Mouse (Mus musculus): ENCODE measurements at regions not wholly inside any gene's neighbourhood (a gene's known extent, or its start where the extent isn't known, plus 50 kb on each side); places are given as distances from the start of the nearest gene placed in this dataset.

- ATAC-seq (replicated peaks; ENCODE audit: low FRiP score, low TSS enrichment, poor library complexity, severe bottlenecking) = no peak
Measured at GRCm38 (mm10) chr14:72862806-72863526, 153.2 kb upstream of the Fndc3a start.

DNA sequence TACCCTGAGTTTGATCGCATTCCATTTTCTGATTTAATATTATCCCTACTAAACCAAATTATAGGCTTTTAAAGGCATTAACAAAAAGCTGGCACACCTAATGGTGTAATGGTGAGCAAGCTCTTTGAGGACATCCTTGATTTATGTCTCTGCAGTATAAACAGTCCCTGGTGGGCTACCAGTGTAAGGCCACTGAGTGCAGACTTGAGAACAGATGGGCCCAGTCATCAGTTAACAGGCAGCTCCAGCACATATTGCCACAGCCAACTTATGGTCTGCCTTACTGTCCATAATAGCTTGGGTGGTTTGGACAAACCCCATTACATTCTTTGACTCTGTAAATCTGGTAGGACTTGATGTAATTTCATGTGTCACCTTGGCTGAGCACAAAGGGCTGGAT lies 144.4 kb upstream of the Fndc3a start:
- no peak for ATAC-seq (replicated peaks; ENCODE audit: low FRiP score, low TSS enrichment, poor library complexity, severe bottlenecking)

- ATAC-seq (replicated peaks; ENCODE audit: low FRiP score, low TSS enrichment, poor library complexity, severe bottlenecking) = no peak
Measured at GRCm38 (mm10) chr14:72853104-72853503, 143.3 kb upstream of the Fndc3a start.

- no peak for ATAC-seq (replicated peaks; ENCODE audit: low FRiP score, low TSS enrichment, poor library complexity, severe bottlenecking)
Measured at GRCm38 (mm10) chr14:72850884-72851283, 141.1 kb upstream of the Fndc3a start.

DNA sequence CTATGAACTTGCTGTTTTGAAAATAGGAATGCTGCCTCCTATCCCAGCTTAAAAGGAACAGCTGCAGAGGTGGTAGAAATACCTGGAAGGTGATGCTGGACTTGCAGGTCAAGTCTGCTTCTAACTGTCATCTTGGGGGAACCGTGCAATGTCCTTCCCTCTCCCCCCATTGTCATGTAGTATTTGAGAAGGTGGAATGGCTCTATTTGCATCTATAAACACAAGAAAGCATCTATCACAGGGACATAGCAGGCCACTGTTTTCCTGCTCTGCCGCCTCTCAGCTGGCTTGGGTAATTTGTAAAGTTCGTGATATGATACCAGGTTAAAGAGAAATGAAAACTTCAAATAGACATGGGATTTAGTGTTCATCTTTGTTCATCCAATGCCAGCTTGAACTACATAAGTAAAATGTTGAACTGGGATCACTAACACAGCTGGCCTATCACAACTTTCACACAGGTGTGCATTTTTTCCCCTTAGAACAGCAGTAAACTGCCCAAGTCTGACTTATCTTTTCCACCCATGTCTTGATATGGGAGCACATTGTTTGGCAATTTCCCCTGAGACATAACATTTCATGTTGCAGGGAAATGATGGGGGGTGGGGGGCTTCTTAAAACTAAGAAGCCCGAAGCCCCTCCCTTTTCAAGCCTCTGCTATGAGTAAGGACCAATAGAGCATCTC lies 138.6 kb upstream of the Fndc3a start:
- ATAC-seq (replicated peaks; ENCODE audit: low FRiP score, low TSS enrichment, poor library complexity, severe bottlenecking) = no peak

- ATAC-seq (replicated peaks; ENCODE audit: low FRiP score, low TSS enrichment, poor library complexity, severe bottlenecking) = no peak
Measured at GRCm38 (mm10) chr14:72847466-72847865, 137.7 kb upstream of the Fndc3a start.

DNA sequence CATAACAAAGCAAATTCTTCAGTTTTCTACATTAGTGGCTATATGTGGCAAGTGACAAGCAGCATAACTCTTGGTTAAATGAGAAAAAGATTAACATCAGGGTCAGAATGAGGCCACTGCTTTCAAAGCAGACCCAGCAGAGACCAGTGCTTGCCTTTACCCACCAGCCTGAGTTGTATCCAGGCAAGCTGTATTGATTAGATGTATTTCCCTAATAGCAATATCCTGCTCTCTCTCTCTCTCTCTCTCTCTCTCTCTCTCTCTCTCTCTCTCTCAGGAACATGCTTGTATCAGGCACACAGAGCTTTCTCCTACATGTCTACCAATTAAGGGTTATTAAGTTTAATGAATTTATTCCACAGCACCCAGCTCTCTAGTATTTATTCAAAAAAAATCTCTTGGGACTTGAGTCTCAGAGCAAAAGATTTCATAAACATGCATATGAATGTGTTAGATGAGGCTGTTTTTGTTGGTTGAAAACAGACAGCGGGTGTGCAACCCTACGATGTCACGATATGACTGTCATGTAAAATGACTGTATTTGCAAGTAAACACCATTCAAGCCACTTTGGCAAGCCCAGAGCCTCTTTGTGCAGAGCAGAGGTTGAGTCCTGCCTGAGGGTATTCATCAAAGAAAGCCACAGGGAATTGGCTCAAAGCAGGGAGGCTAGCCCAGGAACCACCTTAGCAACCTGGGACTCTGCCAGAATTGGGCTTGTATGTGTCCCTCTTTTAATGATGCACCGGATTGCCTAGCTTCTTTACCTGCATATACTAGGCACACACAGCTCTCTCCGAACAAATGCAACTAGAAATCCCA lies 136.0 kb upstream of the Fndc3a start:
- ATAC-seq (replicated peaks; ENCODE audit: low FRiP score, low TSS enrichment, poor library complexity, severe bottlenecking) = no peak

DNA sequence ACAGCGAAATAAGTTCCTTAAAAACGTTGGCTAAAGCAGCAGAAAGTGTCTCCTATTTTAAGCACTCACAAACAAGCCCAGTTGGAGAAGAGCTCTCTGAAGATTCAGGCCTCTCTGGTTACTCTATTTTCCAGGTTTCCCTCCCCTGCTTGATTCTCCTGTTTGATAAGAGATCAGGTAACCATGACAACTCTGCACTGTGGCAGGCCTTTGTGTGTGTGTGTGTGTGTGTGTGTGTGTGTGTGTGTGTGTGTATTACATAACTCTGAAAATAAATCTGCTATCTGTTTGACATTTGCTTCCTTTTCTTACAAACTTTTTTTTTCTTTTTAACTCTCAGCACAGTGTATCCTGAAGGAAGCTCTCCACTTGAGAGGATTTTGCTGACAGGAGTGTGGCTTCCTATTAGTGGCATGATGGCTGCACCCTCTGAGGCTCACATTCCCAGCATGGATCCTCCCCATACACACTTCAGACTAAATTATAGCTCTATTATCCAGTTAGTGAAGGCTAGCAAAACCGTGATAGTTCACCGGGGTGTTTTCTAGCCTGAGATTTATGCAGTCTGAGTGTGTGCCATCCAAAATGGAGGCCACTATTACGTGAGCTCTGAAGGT lies 135.1 kb upstream of the Fndc3a start:
- ATAC-seq (replicated peaks; ENCODE audit: low FRiP score, low TSS enrichment, poor library complexity, severe bottlenecking) = no peak

DNA sequence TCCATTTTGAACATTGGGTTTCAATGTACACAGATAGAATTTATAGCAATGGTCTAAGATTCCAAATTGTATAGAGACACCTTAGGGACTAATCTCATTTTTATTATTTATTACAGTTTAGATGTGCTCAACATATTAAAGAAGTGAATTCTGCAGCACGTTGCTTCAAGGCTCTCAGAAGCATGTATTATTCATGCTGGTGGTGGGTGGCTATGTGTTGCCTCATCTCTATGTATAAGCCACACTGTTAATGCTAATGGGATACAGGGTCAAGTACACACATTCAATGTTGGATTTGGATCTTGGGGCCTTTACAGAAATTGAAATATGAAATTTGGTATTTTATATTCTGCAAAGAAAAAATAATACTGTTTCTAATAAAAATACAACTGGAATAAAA lies 131.9 kb upstream of the Fndc3a start:
- no peak for ATAC-seq (replicated peaks; ENCODE audit: low FRiP score, low TSS enrichment, poor library complexity, severe bottlenecking)

DNA sequence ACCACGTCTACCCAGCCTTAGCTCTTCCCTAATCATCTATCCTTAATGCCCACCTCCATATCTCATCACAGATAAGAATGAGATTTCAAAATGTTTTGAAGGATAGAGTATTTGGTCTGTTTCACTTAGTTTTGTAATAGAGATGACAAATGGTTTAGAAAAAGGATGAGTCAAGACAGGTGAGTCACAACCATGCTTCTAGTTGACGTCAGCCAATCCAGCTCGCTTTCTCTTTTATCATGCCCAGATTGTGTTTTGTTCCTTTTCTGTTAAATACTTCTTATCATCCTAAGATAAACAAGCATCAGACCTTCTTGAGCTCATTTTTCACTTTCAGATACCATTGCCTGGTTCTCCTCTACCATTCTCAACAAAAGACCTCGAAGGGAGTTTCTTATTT lies 125.4 kb upstream of the Fndc3a start:
- no peak for ATAC-seq (replicated peaks; ENCODE audit: low FRiP score, low TSS enrichment, poor library complexity, severe bottlenecking)

GRCm38 (mm10) chr14:72829261-72829660 lies 119.5 kb upstream of the Fndc3a start:
- ATAC-seq (replicated peaks; ENCODE audit: low FRiP score, low TSS enrichment, poor library complexity, severe bottlenecking) = no peak

DNA sequence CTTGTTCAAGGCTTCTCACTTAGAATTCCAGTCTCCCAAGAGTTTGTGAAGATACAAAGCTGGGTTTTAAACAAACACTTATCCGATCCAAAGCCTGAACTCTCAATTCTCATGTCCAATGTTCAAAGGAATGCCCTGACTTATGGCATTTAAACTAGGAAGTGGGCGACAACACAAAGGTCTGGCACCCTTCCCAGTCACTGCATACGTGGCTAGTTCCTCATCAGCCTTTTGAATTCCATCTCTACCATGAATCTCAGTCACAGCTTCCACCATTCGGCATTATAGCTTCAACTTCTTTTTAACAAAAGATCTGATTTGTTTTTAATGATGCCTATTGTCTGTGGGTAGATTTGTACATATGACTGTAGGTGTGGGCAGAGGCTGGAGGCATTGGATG lies 115.7 kb upstream of the Fndc3a start:
- ATAC-seq (replicated peaks; ENCODE audit: low FRiP score, low TSS enrichment, poor library complexity, severe bottlenecking) = no peak

DNA sequence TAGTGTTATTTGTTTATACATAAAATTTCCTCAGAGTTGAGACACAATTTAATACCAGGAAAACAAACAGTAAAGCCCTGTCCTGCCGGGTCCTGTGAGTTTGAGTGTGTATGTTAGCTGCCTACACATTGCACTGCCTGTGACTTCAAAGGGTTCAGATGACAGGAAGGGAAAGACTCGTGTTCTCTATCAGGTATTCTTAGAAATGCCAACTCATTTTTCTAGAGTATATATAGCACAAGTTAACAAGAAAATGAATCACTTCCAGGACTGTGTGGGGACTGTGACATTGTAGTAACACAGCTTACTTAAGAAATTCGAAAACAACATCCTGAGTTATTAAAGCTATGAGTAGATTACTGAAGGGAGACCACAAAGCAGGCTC lies 112.4 kb upstream of the Fndc3a start:
- no peak for ATAC-seq (replicated peaks; ENCODE audit: low FRiP score, low TSS enrichment, poor library complexity, severe bottlenecking)

DNA sequence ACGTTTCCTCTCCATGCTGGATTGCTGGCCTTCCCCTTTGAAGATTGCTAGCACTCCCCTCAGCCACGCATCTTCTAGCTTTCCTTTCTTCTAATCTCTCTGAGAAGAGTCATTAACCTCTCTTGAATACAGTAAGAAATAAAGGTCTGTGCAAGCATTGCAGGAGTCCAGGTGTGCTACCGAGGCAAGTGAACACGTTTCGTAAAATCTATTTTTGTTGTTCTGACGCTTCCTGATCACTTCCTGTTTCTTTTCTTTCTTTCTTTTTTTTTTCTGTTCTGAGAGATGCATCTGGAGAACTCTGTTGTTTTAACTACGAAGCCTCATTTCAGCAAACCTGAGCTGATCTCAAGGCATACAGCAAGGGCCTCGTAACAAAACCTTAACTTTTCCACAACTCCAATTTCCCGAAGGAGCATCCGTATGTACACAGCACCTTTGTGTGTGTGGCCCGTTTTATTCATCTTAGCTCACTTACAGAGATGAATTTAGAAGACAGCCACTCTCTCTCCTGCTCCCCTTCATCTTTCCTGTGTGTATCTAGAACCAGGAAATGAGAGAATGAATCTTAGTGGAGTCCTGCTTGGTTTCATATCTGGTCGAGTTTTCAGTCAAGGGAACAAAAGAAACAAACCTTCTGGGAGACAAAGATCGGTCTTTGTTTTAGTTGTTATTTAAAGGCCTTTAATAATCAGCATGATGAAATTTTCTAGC lies 111.9 kb upstream of the Fndc3a start:
- no peak for ATAC-seq (replicated peaks; ENCODE audit: low FRiP score, low TSS enrichment, poor library complexity, severe bottlenecking)

DNA sequence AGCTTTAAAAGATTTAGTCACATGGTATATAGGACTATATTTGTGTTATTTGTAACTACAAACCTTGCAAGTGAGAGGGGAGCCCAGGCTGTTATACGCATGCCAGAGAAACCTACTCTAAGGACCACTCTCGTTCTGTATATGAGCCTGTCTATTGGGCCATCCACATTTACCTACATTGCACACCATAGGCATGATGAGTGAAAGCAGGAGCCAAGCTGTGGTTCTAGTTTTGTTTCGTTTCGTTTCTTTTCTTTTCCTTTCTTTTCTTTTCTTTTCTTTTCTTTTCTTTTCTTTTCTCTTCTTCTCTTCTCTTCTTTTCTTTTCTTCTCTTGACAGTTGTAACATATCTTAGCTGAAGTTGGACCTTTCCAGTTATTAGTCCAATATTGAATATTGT lies 109.2 kb upstream of the Fndc3a start:
- ATAC-seq (replicated peaks; ENCODE audit: low FRiP score, low TSS enrichment, poor library complexity, severe bottlenecking) = no peak

- ATAC-seq (replicated peaks; ENCODE audit: low FRiP score, low TSS enrichment, poor library complexity, severe bottlenecking) = no peak
Measured at GRCm38 (mm10) chr14:72817764-72818163, 108.0 kb upstream of the Fndc3a start.

GRCm38 (mm10) chr14:72816847-72817246 lies 107.0 kb upstream of the Fndc3a start:
- no peak for ATAC-seq (replicated peaks; ENCODE audit: low FRiP score, low TSS enrichment, poor library complexity, severe bottlenecking)

DNA sequence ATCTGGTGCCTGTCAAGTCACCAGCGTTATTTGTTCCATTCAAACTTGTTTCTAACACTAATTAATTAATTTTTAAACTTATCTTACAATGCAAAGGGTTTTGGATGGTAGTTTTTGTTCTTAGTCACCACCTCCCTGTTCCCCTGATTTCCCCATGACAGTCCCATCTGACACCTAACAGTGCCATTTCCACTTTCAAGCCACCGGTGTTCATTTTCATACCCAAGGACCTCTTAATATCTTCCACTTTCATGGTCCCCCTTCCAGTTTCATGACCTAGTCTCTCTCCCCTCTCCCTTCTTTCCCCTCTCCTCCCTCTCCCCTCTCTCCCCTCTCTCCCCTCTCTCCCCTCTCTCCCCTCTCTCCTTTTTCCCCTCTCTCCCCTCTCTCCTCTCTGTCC lies 99.3 kb upstream of the Fndc3a start:
- no peak for ATAC-seq (replicated peaks; ENCODE audit: low FRiP score, low TSS enrichment, poor library complexity, severe bottlenecking)

GRCm38 (mm10) chr14:72807947-72808346 lies 98.1 kb upstream of the Fndc3a start:
- no peak for ATAC-seq (replicated peaks; ENCODE audit: low FRiP score, low TSS enrichment, poor library complexity, severe bottlenecking)

DNA sequence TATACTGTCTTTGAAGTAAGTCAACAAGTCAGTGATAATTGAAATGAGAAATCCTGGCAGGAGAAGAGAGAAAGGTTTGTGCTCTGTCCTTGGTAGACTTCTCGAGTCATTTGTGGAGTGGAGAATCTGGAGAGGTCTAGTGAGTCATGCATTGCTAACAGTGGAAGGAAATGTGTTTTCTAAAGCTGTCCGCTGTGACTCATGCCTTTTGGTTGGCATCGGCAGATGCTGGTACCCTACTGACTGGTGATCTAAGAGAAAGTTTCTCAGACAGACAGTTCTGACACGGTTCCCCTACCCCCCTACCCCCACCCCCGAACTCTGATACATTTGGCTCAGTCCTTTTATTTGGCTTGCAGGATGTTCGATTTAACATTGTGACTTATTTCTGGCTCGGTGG lies 97.5 kb upstream of the Fndc3a start:
- ATAC-seq (replicated peaks; ENCODE audit: low FRiP score, low TSS enrichment, poor library complexity, severe bottlenecking) = no peak

All from megakaryocyte-erythroid progenitor cell, adult 5-6 weeks (primary cell).